Mouse (Mus musculus) hindbrain, embryonic 10.5 days (tissue): ENCODE results near the gene Akap6. TPM values are rescaled to one million over a fixed set of nuclear protein-coding genes. Genes with fewer than 3 reads are reported as not detected.

Experiments used
- DNase-seq: peaks from one replicate; pipeline ENCODE4 v3.0.0-alpha.2; 2017; ENCODE audit warnings: low spot score
- H3K27ac ChIP-seq: fragments of 300-500 bp; sonication (generic); 2 replicates; pipeline ENCODE4 v1.5.1; 2016; ENCODE audit warnings: mild to moderate bottlenecking, moderate library complexity
- H3K27me3 ChIP-seq: fragments of 300-500 bp; sonication (generic); 2 replicates; pipeline ENCODE4 v1.6.1; 2016; ENCODE audit warnings: mild to moderate bottlenecking; ENCODE audit not compliant: poor library complexity, insufficient read depth, severe bottlenecking
- H3K36me3 ChIP-seq: fragments of 300-500 bp; sonication (generic); 2 replicates; pipeline ENCODE4 v1.6.1; 2016; ENCODE audit warnings: mild to moderate bottlenecking, moderate library complexity
- H3K4me1 ChIP-seq: fragments of 300-500 bp; sonication (generic); replicated peaks from 2 replicates; pipeline ENCODE4 v1.6.1; 2016; ENCODE audit warnings: mild to moderate bottlenecking
- H3K4me3 ChIP-seq: fragments of 300-500 bp; sonication (generic); 2 replicates; pipeline ENCODE4 v1.5.1; 2016; ENCODE audit warnings: mild to moderate bottlenecking, moderate library complexity
- H3K9me3 ChIP-seq: fragments of 300-500 bp; sonication (generic); 2 replicates; pipeline ENCODE4 v1.6.1; 2016; ENCODE audit warnings: mild to moderate bottlenecking, moderate library complexity
- WGBS: fragments of 180-500 bp; shearing (Covaris S2); methylation state at CpG from one replicate; pipeline ENCODE4 v1.1.7; 2016; 5-methylcytosine and 5-hydroxymethylcytosine counted together
- polyA plus RNA-seq: library from polyadenylated mRNA; unstranded; fragments of >200 nt; fragmentation: Nextera tagmentation; extraction: Ambion mirVana; gene quantifications from 2 replicates; pipeline ENCODE4 v1.2.1, GENCODE M21; 2016

Gene Akap6
- polyA plus RNA-seq, 1 experiment from 2014 or later = 18.7 TPM

DNA sequence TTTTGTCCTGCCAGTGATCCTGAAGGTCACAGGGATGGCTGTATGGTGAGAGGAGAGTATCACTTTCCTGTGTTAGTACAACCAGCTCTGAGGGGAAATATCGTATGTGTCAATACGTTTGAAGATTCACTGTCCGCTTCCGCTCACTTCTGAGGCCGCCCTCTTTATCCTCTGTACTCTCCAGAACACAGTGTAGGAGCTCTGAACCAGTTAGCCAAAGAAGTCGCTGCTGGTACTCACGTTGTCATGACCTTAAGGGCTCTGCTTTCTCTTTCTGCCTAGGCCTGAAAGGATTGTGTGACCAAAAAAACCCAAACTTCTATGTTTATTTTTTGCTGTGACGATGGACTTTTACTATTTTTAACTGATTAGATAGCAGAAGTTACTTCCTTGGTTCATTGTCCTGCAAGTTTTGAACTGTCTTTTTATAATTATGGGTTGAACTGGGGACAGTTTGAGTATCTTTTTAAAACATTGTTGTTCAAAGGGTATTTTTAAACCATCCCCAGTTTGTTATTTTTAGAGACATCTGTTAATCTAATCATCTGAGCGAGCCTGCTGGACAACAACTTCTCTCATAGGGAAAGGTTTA is 175.2 kb downstream of the Akap6 start:
- no peak for DNase-seq
- Histone ChIP-seq H3K4me1 (peaks cover 3% of the 10 kb centered on the region), H3K36me3 (no peaks in the 10 kb centered on the region), H3K27me3 (no peaks in the 10 kb centered on the region), H3K9me3 (no peaks in the 10 kb centered on the region), H3K27ac (no peak overlapping the region), H3K4me3 (no peak overlapping the region)
- WGBS = 84% methylated on average over 9 of the region's 9 CpGs

DNA sequence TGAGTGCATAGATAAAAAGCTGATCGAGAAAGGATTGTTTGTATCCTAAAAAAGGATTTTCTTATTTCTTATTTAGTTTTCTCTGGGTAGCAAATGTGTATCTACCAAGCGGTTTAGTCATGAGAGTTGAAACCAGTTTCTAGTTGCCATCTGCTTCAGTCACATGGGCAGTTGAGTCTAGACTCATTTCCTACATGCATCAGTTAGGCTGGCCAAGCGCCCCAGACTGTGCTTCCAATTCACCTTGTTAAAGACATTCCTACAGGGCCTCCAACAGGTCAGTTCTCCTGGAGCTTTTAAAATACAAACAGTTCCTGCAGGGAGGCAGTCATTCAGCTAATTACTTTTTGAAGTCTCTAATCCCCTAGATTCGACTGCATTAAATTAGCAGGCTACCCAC is 176.9 kb downstream of the Akap6 start:
- Histone ChIP-seq H3K9me3 (no peaks in the 10 kb centered on the region), H3K4me1 (0 out of 2 replicates have a peak, but pooled peaks cover 4% of the 10 kb centered on the region), H3K4me3 (no peak overlapping the region), H3K27ac (no peak overlapping the region), H3K27me3 (no peaks in the 10 kb centered on the region), H3K36me3 (peaks cover 4% of the 10 kb centered on the region; the same call in 1 of the 2 replicates)
- WGBS = 53% methylated on average over 4 of the region's 4 CpGs
- no peak for DNase-seq

DNA sequence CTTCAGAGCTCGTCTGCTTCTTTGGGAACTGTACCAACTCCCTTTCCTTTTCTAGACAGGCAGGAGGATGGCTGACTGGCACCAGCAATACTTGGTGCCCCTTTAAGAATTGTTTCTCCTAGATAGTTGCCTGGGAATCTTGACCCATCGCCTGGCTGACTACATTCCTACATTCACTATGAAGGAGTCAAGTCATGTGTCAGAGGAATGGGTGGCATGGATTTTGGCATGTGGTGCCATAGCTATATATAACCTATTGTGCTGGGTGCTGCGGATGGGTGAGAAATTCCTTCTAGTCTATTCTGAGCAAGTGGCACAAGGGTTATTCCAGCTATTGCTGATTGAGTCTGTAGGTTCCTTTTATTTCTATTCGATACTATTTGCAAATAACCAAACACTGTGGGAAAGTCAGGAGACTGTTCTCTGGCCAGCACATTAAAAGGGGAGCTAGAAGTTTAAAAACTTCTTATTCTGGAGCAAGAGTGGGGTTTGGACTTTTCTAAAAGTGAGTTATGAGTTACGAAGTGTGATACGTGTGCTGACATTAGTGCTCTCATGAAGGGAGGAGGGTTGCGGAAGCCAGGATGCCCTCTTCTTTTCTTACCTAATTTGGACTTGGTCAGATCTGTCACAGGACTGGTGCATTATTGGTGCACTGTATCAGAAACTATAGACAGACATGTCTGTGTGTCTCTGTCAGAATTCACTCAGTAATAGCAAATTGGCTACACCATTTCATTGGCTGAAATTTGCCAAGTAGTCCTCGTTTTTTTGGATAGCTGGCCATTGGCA is 178.0 kb downstream of the Akap6 start:
- peaks cover 4% of the 10 kb centered on the region; the same call in 1 of the 2 replicates for H3K36me3 ChIP-seq
- no peak overlapping the region for H3K4me3 ChIP-seq
- DNase-seq = no peak
- H3K27me3 ChIP-seq = no peaks in the 10 kb centered on the region
- H3K9me3 ChIP-seq = no peaks in the 10 kb centered on the region
- H3K27ac ChIP-seq = no peak overlapping the region
- WGBS = 87% methylated on average over 8 of the region's 8 CpGs
- H3K4me1 ChIP-seq = 0 out of 2 replicates have a peak, but pooled peaks cover 6% of the 10 kb centered on the region

DNA sequence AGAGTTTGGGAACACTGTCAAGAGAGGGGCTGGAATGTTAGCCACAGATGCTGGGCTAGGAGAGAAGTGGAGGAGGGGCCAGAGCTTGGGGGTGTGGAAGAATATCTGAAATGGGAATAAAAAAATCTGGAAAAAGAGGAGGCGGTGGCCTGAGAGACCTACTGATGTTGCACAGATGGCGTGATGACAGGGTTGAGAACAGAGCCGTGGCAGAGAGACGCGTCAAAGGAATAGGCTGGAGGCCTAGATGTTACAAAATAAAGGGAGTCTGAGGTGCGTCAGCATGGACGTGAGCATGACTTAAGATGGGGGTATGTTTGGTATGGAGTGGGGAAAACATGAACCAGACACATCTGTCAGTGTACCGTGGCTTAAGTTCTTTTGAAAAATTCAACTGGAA is 180.1 kb downstream of the Akap6 start:
- H3K9me3 ChIP-seq = no peaks in the 10 kb centered on the region
- H3K27ac ChIP-seq = no peak overlapping the region
- no peaks in the 10 kb centered on the region for H3K27me3 ChIP-seq
- WGBS = 93% methylated on average over 8 of the region's 8 CpGs
- no peak for DNase-seq
- 0 out of 2 replicates have a peak, but pooled peaks cover 6% of the 10 kb centered on the region for H3K4me1 ChIP-seq
- no peak overlapping the region for H3K4me3 ChIP-seq
- peaks cover 4% of the 10 kb centered on the region; the same call in 1 of the 2 replicates for H3K36me3 ChIP-seq

DNA sequence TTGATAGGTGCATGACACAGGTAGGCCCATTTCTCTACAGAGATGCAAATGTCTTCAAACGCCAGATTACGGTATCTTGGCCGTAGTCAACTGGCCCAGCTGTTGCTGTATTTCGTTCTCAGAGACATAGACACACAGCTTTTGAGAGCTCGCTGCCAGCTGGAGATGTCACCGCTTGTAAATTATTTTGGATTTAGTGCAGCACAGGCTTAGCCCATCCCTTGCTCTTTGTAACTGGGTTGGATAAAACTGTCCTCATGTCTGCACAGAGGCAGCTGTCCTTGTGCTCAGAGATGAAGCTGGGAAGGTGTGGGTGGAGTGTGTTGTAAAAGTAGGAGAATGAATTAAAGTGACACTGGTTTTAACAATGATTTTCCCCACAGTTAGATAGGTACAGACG is 193.3 kb downstream of the Akap6 start:
- 94% methylated on average over 7 of the region's 7 CpGs for WGBS
- H3K9me3 ChIP-seq = no peaks in the 10 kb centered on the region
- peaks cover 10% of the 10 kb centered on the region for H3K36me3 ChIP-seq
- peaks cover 4% of the 10 kb centered on the region; the same call in 1 of the 2 replicates for H3K4me1 ChIP-seq
- H3K27me3 ChIP-seq = no peaks in the 10 kb centered on the region
- H3K4me3 ChIP-seq = no peak overlapping the region
- no peak for DNase-seq
- H3K27ac ChIP-seq = no peak overlapping the region

DNA sequence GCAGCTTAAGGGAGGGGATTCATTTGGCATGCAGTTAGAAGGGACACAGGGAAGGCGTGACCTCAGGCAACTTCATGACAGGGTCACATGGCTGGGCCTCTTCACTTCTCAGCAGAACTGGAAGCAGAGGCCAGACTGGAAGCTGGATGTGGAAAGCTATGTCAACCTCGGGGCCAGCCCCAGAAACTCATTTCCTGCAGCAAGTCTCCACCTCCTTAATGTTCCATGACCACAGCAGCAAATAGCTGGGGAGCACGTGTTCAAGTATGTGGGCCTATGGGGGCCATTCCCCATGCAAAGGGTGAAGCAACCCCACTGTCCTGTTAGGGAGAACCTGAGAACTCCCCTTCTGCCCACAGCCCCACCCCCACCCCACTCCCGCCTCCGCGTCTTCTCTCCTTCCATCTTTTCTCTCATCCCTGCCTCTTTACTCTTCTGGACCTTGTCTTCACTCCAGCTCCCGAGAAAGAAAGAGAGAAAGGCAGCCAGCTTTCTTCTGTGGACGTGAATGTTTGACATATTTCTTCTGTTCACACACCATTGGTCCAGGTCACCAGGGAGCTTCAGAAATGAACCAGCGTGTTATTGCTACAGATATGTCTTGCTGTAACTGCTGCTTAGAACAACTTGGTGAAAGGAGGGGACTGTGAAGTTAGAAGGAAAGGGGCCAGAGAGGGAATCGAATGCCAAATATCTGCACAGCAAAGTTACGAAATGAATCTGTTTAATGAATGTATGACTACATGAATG is 194.6 kb downstream of the Akap6 start:
- Histone ChIP-seq H3K9me3 (no peaks in the 10 kb centered on the region), H3K36me3 (0 out of 2 replicates have a peak, but pooled peaks cover 2% of the 10 kb centered on the region), H3K4me1 (peaks cover 4% of the 10 kb centered on the region; the same call in 1 of the 2 replicates), H3K27ac (no peak overlapping the region), H3K4me3 (no peak overlapping the region), H3K27me3 (no peaks in the 10 kb centered on the region)
- 83% methylated on average over 11 of the region's 11 CpGs for WGBS
- no peak for DNase-seq

DNA sequence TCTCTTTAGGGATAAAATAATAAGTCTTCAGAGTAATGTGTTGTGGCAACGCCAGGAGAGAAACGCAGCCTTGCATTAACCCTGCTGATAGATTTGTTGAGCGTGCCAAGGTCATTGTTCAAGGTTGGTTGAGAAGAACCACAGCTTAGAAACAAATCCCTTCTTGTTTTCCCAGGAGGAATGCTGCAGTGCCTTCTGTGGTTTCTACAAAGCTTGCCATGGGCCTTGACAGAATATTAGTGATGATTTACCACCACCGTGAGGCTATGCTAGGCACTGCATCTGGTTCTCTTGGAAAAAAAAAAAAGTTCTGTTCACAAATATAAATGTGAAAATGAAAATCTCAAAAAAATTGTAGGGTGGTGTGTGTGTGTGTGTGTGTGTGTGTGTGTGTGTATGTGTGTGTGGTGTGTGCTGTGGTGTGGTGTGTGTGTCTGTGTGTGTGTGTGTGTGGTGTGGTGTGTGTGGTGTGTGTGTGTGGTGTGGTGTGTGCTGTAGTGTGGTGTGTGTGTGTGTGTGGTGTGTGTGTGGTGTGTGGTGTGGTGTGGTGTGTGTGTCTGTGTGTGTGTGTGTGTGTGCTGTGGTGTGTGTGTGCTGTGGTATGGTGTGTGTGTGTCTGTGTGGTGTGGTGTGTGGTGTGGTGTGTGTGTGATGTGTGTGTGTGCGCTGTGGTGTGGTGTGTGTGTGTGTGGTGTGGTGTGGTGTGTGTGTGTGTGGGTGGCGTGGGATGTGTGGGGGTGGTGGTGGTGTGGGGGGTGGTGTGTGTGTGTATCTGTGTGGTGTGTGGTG is 196.7 kb downstream of the Akap6 start:
- Histone ChIP-seq H3K4me1 (peaks cover 4% of the 10 kb centered on the region; the same call in 1 of the 2 replicates), H3K27me3 (no peaks in the 10 kb centered on the region), H3K9me3 (no peaks in the 10 kb centered on the region), H3K4me3 (no peak overlapping the region), H3K36me3 (no peaks in the 10 kb centered on the region), H3K27ac (0 out of 2 replicates have a peak overlapping the region, but pooled peaks have one; percentile 16)
- peak; percentile 40 for DNase-seq
- WGBS = 51% methylated on average over 6 of the region's 6 CpGs

DNA sequence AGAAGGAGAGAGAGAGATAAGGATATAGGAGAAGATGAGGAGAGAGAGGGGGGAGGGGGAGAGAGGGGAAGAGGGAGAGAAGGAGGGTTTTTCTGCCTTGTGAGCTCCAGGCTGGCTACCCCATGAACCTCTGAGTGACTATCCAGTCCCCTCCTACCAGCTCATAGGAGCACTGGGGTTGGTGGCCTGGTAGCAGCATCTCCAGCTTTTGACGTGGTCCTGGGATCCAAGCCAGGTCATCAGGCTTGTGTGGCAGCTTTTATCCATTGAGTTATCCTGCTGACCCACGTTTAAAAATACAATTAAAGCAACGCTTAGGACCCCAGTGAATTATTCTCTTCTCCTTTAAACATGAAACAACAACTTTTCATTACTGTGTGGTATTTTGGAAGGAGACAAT is 197.6 kb downstream of the Akap6 start:
- H3K27me3 ChIP-seq = no peaks in the 10 kb centered on the region
- WGBS = 69% methylated on average over 3 of the region's 3 CpGs
- H3K4me1 ChIP-seq = peaks cover 4% of the 10 kb centered on the region; the same call in 1 of the 2 replicates
- no peak overlapping the region for H3K4me3 ChIP-seq
- no peak for DNase-seq
- H3K36me3 ChIP-seq = no peaks in the 10 kb centered on the region
- no peaks in the 10 kb centered on the region for H3K9me3 ChIP-seq
- H3K27ac ChIP-seq = no peak overlapping the region

DNA sequence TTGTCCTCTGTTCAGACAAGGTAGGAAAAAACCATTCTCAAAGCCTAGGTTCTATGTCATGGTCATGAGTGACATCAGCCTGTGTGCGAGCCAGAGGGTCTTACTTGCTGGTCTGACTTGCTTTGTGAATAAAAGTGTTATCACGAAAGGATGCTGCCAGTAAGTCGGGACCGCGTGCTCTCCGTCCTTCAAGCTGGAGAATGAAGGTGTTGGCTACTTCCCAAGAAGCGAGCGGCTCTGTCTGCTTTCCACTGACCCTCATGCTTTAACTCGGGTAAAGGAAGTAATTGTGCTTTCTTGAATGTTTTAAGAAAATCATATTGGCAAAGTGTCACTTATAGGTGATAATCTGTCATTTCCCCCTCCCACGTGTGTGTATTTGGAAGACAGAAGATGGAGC is 198.9 kb downstream of the Akap6 start:
- DNase-seq = no peak
- WGBS = 93% methylated on average over 10 of the region's 10 CpGs

DNA sequence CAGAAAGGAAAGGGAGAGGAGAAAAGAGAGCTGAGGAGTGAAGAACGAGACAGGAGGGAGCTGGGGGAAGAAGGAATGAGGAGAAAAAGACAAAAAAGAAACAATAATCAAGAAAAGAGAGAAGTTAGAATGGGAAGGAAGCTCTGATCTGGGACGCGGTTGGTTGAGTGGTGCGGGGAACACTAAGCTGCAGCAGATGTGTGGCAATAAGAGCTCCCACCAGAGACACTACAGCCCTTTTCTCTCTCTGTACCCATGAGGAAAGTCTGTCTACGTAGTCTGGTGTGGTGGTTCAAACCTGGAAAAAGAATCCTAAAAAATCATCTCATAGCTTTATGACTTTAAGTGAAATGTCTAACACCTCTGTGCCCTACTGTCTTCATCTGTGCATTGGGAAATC is 204.9 kb downstream of the Akap6 start:
- DNase-seq = no peak
- Histone ChIP-seq H3K27me3 (no peaks in the 10 kb centered on the region), H3K27ac (no peak overlapping the region), H3K4me3 (no peak overlapping the region), H3K36me3 (no peaks in the 10 kb centered on the region), H3K9me3 (no peaks in the 10 kb centered on the region), H3K4me1 (peaks cover 10% of the 10 kb centered on the region; the same call in 1 of the 2 replicates)
- 88% methylated on average over 5 of the region's 5 CpGs for WGBS

More for the DNA sequence above, 198.9 kb downstream of the Akap6 start:
- no peaks in the 10 kb centered on the region for H3K9me3 ChIP-seq
- no peak overlapping the region for H3K27ac ChIP-seq
- H3K4me3 ChIP-seq = no peak overlapping the region
- H3K36me3 ChIP-seq = no peaks in the 10 kb centered on the region
- H3K4me1 ChIP-seq = peaks cover 4% of the 10 kb centered on the region; the same call in 1 of the 2 replicates
- no peaks in the 10 kb centered on the region for H3K27me3 ChIP-seq

DNA sequence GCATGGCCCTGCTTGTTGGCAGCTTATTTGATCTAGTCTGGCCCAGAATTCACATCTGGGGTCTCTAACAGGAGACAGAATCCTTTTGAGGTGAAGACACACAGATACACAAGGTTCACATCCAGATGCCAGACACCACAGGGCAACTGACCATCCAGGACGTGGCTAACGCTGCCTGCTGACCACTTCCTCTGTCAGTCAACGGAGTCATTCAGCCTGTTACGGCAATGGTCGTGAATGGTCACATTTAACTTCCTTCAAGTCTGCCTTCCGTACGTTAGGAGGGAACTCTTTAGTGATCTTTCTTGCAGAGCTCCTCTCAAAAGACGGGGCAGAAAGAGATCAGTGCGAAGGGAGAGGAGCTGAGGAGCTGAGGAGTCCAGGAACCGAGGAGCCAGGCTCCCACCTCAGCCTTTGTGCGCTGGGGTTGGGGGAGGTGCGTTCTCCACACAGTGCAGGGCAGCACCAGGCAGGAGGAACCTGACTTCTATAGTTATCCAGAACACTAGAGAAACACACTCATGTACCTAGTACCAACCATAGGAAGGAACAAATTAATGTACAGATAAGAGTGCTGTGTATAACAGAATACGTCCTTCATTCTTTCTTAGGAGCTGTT is 209.4 kb downstream of the Akap6 start:
- peaks cover 10% of the 10 kb centered on the region; the same call in 1 of the 2 replicates for H3K4me1 ChIP-seq
- no peak overlapping the region for H3K4me3 ChIP-seq
- no peak for DNase-seq
- H3K27me3 ChIP-seq = no peaks in the 10 kb centered on the region
- no peaks in the 10 kb centered on the region for H3K36me3 ChIP-seq
- no peaks in the 10 kb centered on the region for H3K9me3 ChIP-seq
- 65% methylated on average over 13 of the region's 13 CpGs for WGBS
- H3K27ac ChIP-seq = no peak overlapping the region

DNA sequence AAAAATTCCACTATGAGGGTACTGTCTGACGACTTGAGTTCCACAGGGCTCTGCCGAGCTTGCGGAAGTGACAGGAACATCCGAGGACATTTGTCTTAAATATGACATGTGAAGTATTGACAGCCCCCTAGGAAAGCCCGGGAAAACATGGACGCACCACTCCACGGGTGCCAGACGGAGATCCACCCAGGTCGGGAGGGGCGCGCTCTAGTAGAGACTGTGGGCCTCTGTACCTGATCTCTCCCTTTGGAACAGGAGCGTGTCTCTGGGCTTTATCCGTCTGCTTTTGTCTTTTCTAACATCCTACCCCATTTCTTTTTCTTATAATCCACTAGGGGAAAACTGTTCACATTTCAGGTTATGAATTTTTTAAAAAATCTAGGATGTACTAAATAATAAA is 211.2 kb downstream of the Akap6 start:
- H3K9me3 ChIP-seq = no peaks in the 10 kb centered on the region
- DNase-seq = no peak
- H3K4me1 ChIP-seq = peaks cover 8% of the 10 kb centered on the region; the same call in 1 of the 2 replicates
- no peak overlapping the region for H3K4me3 ChIP-seq
- 86% methylated on average over 13 of the region's 13 CpGs for WGBS
- H3K27ac ChIP-seq = no peak overlapping the region
- H3K36me3 ChIP-seq = no peaks in the 10 kb centered on the region
- H3K27me3 ChIP-seq = no peaks in the 10 kb centered on the region
